Mouse (Mus musculus): Measurements from ENCODE around the gene Vmn1r135.
"Not testable (repeated sequence)": the region's sequence is repeated elsewhere in the genome, so short reads cannot be mapped to it uniquely, and the experiment has no call there.

Vmn1r135 gene

GRCm38 (mm10) chr7:21832051-21832450 is at the start of gene Vmn1r135:
Vmn1r135 (plus strand) TSS chr7:21832351.
- DNase-seq (ENCODE audit: low spot score in 2 of 2), result not testable (repeated sequence)

DNA sequence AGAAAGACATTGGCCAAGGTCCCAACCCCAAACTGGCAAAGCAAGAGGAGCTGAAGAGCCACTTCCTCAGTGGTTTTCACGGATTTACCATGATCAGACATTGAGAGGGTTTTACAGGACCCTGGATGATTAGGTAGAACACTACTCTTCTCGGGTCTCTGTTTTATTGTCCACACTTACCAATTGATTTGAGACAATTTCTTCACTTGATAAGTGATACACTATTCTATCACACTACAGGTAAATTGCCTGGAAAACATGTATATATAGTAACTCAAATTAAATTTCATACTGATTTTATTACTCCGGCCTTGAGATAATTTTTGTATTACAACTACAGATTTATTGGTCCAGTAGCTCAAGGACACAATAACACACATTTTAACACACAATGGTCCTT is 35.5 kb upstream of the Vmn1r135 start, which contains the start of gene Gm4177:
Gene Gm4177 (minus strand): TSS at position 101 of the 400 bp plus-strand sequence.
- not testable (repeated sequence) for DNase-seq (ENCODE audit: low spot score in 2 of 2)

- DNase-seq (ENCODE audit: low spot score in 2 of 2), result not testable (repeated sequence)
Observed at GRCm38 (mm10) chr7:21844167-21844566, 12.0 kb downstream of the Vmn1r135 start, which contains the start of gene Gm5725. Gm5725 (minus strand) TSS chr7:21844267.
